Mouse (Mus musculus) cerebellum, postnatal 10 days (tissue): ENCODE measurements at regions not wholly inside any gene's neighbourhood (a gene's known extent, or its start where the extent isn't known, plus 50 kb on each side); places are given as distances from the start of the nearest gene placed in this dataset.

Experiments used
- DNase-seq, 2 experiments: peaks; one replicate each; pipeline ENCODE4 v3.0.0; 2021; ENCODE audit warnings: mixed read lengths in 2 of 2

- no peak for DNase-seq
Measured at GRCm38 (mm10) chr5:16681055-16681454, 110.6 kb upstream of the Gm28710 start.

- peak; percentile 24 to 32 for DNase-seq
Measured at GRCm38 (mm10) chr5:16684079-16684478, 107.5 kb upstream of the Gm28710 start.

GRCm38 (mm10) chr5:16699260-16699659 is 92.3 kb upstream of the Gm28710 start:
- DNase-seq: no peak

GRCm38 (mm10) chr5:16700546-16700945 is 91.1 kb upstream of the Gm28710 start:
- DNase-seq: no peak

GRCm38 (mm10) chr5:16702675-16703074 is 88.9 kb upstream of the Gm28710 start:
- DNase-seq: no peak

- no peak for DNase-seq
Measured at GRCm38 (mm10) chr5:16715863-16716262, 75.7 kb upstream of the Gm28710 start.

- DNase-seq: no peak
Measured at GRCm38 (mm10) chr5:16716391-16716790, 75.2 kb upstream of the Gm28710 start.

GRCm38 (mm10) chr5:16724820-16725219 is 66.8 kb upstream of the Gm28710 start:
- DNase-seq: no peak
